Mouse (Mus musculus) ES-Bruce4 (cell line): ENCODE measurements around the gene C530008M17Rik.

Experiments
- CTCF ChIP-seq: IDR thresholded peaks from one replicate; pipeline ENCODE4 v1.8.1; 2011; ENCODE audit warnings: low read depth, low read length
- POLR2A ChIP-seq: IDR thresholded peaks from one replicate; pipeline ENCODE4 v1.8.1; 2011; ENCODE audit warnings: low read length; ENCODE audit not compliant: insufficient read depth

DNA sequence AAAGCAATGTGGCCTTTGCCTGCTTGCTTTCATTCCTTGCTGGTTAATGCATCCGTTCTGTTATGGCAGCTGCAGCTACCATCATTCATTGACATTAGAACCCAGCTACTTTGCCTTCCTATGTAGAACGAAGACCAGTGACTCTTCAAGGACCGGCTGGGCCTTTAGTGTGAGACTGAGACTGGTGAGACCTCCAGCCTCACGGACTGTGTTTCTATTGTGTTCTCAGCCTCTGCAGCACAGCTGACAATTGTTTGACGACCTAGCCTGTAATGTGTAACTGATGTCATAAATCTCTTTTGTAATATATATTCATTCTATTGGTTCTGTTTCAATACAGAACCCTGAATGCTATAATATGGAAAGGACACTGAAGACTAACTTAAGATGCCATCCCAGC, 34.9 kb downstream of the C530008M17Rik start:
- TF ChIP-seq CTCF (no peak), POLR2A (no peak)
